Mouse (Mus musculus) ES-E14 (cell line): ENCODE data around the gene Dedd2.

Experiments used
- CHD2 ChIP-seq: IDR thresholded peaks from 2 replicates; pipeline ENCODE4 v1.6.1; 2014; ENCODE audit warnings: mild to moderate bottlenecking, low read depth, low read length, inconsistent platforms
- HCFC1 ChIP-seq: IDR thresholded peaks from 2 replicates; pipeline ENCODE4 v1.6.1; 2012; ENCODE audit warnings: low read length, inconsistent platforms, borderline replicate concordance; ENCODE audit not compliant: insufficient read depth
- ZC3H11A ChIP-seq: IDR thresholded peaks from 2 replicates; pipeline ENCODE4 v1.6.1; 2012; ENCODE audit warnings: low read depth, mild to moderate bottlenecking, inconsistent platforms, low read length, borderline replicate concordance
- ZNF384 ChIP-seq: IDR thresholded peaks from 2 replicates; pipeline ENCODE4 v1.6.1; 2012; ENCODE audit warnings: low read depth, low read length, inconsistent platforms

- no peak for TF ChIP-seq HCFC1
- TF ChIP-seq ZNF384: no peak
- no peak for TF ChIP-seq ZC3H11A
- no peak for TF ChIP-seq CHD2
Measured at GRCm38 (mm10) chr7:25230690-25231285, 10.4 kb upstream of the Dedd2 start.
